Mouse (Mus musculus): ENCODE measurements around the gene Auts2. TPM values are rescaled to one million over a fixed set of nuclear protein-coding genes. Genes with fewer than 3 reads are reported as not detected.

The Auts2 gene
- polyA plus RNA-seq, 1 experiment from 2014 or later, result 1.8 TPM

- Histone ChIP-seq H3K4me3 (ENCODE audit: low read depth, low read length) (no peak overlapping the region), H3K9ac (ENCODE audit: low read depth, low read length) (no peak overlapping the region), H3K27ac (ENCODE audit: low read length) (no peak overlapping the region), H3K4me1 (ENCODE audit: control insufficient read depth, low read depth, low read length) (no peaks in the 10 kb centered on the region), H3K4me2 (ENCODE audit: low read depth, low read length) (no peak overlapping the region), H3K36me3 (ENCODE audit: control insufficient read depth, insufficient read depth) (no peaks in the 10 kb centered on the region), H3K9me3 (replicated peaks; ENCODE audit: control insufficient read depth, low read length) (no peaks in the 10 kb centered on the region), H3K27me3 (ENCODE audit: control insufficient read depth, insufficient read depth, low read depth, low read length) (no peaks in the 10 kb centered on the region)
- ATAC-seq (ENCODE audit: low read depth), result no peak
- 72% methylated on average over 12 of the region's 12 CpGs for WGBS (ENCODE audit: insufficient replicate concordance)
Measured at GRCm38 (mm10) chr5:131992681-131993211, 550.4 kb downstream of the Auts2 start.

GRCm38 (mm10) chr5:131992268-131992667 lies 550.9 kb downstream of the Auts2 start:
- H3K4me1 ChIP-seq (ENCODE audit: control insufficient read depth, low read depth, low read length), result no peaks in the 10 kb centered on the region
- H3K36me3 ChIP-seq (ENCODE audit: control insufficient read depth, insufficient read depth), result no peaks in the 10 kb centered on the region
- no peak overlapping the region for H3K4me3 ChIP-seq (ENCODE audit: low read depth, low read length)
- WGBS (ENCODE audit: insufficient replicate concordance), result 73% methylated on average over 6 of the region's 6 CpGs
- no peak for ATAC-seq (ENCODE audit: low read depth)
- H3K27ac ChIP-seq (ENCODE audit: low read length), result no peak overlapping the region
- H3K9me3 ChIP-seq (replicated peaks; ENCODE audit: control insufficient read depth, low read length), result no peaks in the 10 kb centered on the region
- no peak overlapping the region for H3K9ac ChIP-seq (ENCODE audit: low read depth, low read length)
- no peaks in the 10 kb centered on the region for H3K27me3 ChIP-seq (ENCODE audit: control insufficient read depth, insufficient read depth, low read depth, low read length)
- H3K4me2 ChIP-seq (ENCODE audit: low read depth, low read length), result no peak overlapping the region

GRCm38 (mm10) chr5:131990532-131990931 lies 552.6 kb downstream of the Auts2 start:
- WGBS (ENCODE audit: insufficient replicate concordance), result 48% methylated on average over 1 of the region's 1 CpGs
- ATAC-seq (ENCODE audit: low read depth), result no peak
- H3K9ac ChIP-seq (ENCODE audit: low read depth, low read length), result no peak overlapping the region

GRCm38 (mm10) chr5:131981451-131981850 lies 561.7 kb downstream of the Auts2 start:
- H3K4me3 ChIP-seq (ENCODE audit: low read depth, low read length), result no peak overlapping the region
- no peaks in the 10 kb centered on the region for H3K27me3 ChIP-seq (ENCODE audit: control insufficient read depth, insufficient read depth, low read depth, low read length)
- 61% methylated on average over 3 of the region's 3 CpGs for WGBS (ENCODE audit: insufficient replicate concordance)
- no peaks in the 10 kb centered on the region for H3K36me3 ChIP-seq (ENCODE audit: control insufficient read depth, insufficient read depth)
- no peak overlapping the region for H3K4me2 ChIP-seq (ENCODE audit: low read depth, low read length)
- H3K9ac ChIP-seq (ENCODE audit: low read depth, low read length), result no peak overlapping the region
- H3K4me1 ChIP-seq (ENCODE audit: control insufficient read depth, low read depth, low read length), result no peaks in the 10 kb centered on the region
- H3K9me3 ChIP-seq (replicated peaks; ENCODE audit: control insufficient read depth, low read length), result no peaks in the 10 kb centered on the region
- H3K27ac ChIP-seq (ENCODE audit: low read length), result no peak overlapping the region
- ATAC-seq (ENCODE audit: low read depth), result no peak

More at GRCm38 (mm10) chr5:131990532-131990931, 552.6 kb downstream of the Auts2 start:
- Histone ChIP-seq H3K4me3 (ENCODE audit: low read depth, low read length) (no peak overlapping the region), H3K9me3 (replicated peaks; ENCODE audit: control insufficient read depth, low read length) (no peaks in the 10 kb centered on the region), H3K4me2 (ENCODE audit: low read depth, low read length) (no peak overlapping the region), H3K4me1 (ENCODE audit: control insufficient read depth, low read depth, low read length) (no peaks in the 10 kb centered on the region), H3K27ac (ENCODE audit: low read length) (no peak overlapping the region), H3K27me3 (ENCODE audit: control insufficient read depth, insufficient read depth, low read depth, low read length) (no peaks in the 10 kb centered on the region), H3K36me3 (ENCODE audit: control insufficient read depth, insufficient read depth) (no peaks in the 10 kb centered on the region)

- ATAC-seq (ENCODE audit: low read depth), result no peak
- H3K36me3 ChIP-seq (ENCODE audit: control insufficient read depth, insufficient read depth), result no peaks in the 10 kb centered on the region
- no peak overlapping the region for H3K4me2 ChIP-seq (ENCODE audit: low read depth, low read length)
- H3K4me3 ChIP-seq (ENCODE audit: low read depth, low read length), result no peak overlapping the region
- H3K9ac ChIP-seq (ENCODE audit: low read depth, low read length), result no peak overlapping the region
- H3K27me3 ChIP-seq (ENCODE audit: control insufficient read depth, insufficient read depth, low read depth, low read length), result no peaks in the 10 kb centered on the region
- no peak overlapping the region for H3K27ac ChIP-seq (ENCODE audit: low read length)
- no peaks in the 10 kb centered on the region for H3K4me1 ChIP-seq (ENCODE audit: control insufficient read depth, low read depth, low read length)
- no peaks in the 10 kb centered on the region for H3K9me3 ChIP-seq (replicated peaks; ENCODE audit: control insufficient read depth, low read length)
- WGBS (ENCODE audit: insufficient replicate concordance), result 64% methylated on average over 9 of the region's 9 CpGs
Measured at GRCm38 (mm10) chr5:131978939-131979338, 564.2 kb downstream of the Auts2 start.

- no peaks in the 10 kb centered on the region for H3K36me3 ChIP-seq (ENCODE audit: control insufficient read depth, insufficient read depth)
- no peak for ATAC-seq (ENCODE audit: low read depth)
- H3K27ac ChIP-seq (ENCODE audit: low read length), result no peak overlapping the region
- no peaks in the 10 kb centered on the region for H3K27me3 ChIP-seq (ENCODE audit: control insufficient read depth, insufficient read depth, low read depth, low read length)
- no peak overlapping the region for H3K4me3 ChIP-seq (ENCODE audit: low read depth, low read length)
- no peak overlapping the region for H3K9ac ChIP-seq (ENCODE audit: low read depth, low read length)
- no peak overlapping the region for H3K4me2 ChIP-seq (ENCODE audit: low read depth, low read length)
- WGBS (ENCODE audit: insufficient replicate concordance), result 52% methylated on average over 3 of the region's 3 CpGs
- no peaks in the 10 kb centered on the region for H3K4me1 ChIP-seq (ENCODE audit: control insufficient read depth, low read depth, low read length)
- H3K9me3 ChIP-seq (replicated peaks; ENCODE audit: control insufficient read depth, low read length), result no peaks in the 10 kb centered on the region
Measured at GRCm38 (mm10) chr5:131977497-131977896, 565.6 kb downstream of the Auts2 start.

- Histone ChIP-seq H3K27ac (ENCODE audit: low read length) (no peak overlapping the region), H3K4me1 (ENCODE audit: control insufficient read depth, low read depth, low read length) (no peaks in the 10 kb centered on the region), H3K27me3 (ENCODE audit: control insufficient read depth, insufficient read depth, low read depth, low read length) (no peaks in the 10 kb centered on the region), H3K36me3 (ENCODE audit: control insufficient read depth, insufficient read depth) (no peaks in the 10 kb centered on the region), H3K9me3 (replicated peaks; ENCODE audit: control insufficient read depth, low read length) (no peaks in the 10 kb centered on the region), H3K4me3 (ENCODE audit: low read depth, low read length) (no peak overlapping the region), H3K9ac (ENCODE audit: low read depth, low read length) (no peak overlapping the region), H3K4me2 (ENCODE audit: low read depth, low read length) (no peak overlapping the region)
- WGBS (ENCODE audit: insufficient replicate concordance), result 42% methylated on average over 2 of the region's 2 CpGs
- ATAC-seq (ENCODE audit: low read depth), result no peak
Measured at GRCm38 (mm10) chr5:131971901-131972300, 571.2 kb downstream of the Auts2 start.

GRCm38 (mm10) chr5:131965499-131965898 lies 577.6 kb downstream of the Auts2 start:
- H3K4me3 ChIP-seq (ENCODE audit: low read depth, low read length), result no peak overlapping the region
- H3K27ac ChIP-seq (ENCODE audit: low read length), result no peak overlapping the region
- no peaks in the 10 kb centered on the region for H3K27me3 ChIP-seq (ENCODE audit: control insufficient read depth, insufficient read depth, low read depth, low read length)
- H3K36me3 ChIP-seq (ENCODE audit: control insufficient read depth, insufficient read depth), result no peaks in the 10 kb centered on the region
- no peaks in the 10 kb centered on the region for H3K9me3 ChIP-seq (replicated peaks; ENCODE audit: control insufficient read depth, low read length)
- WGBS (ENCODE audit: insufficient replicate concordance), result 76% methylated on average over 6 of the region's 6 CpGs
- no peaks in the 10 kb centered on the region for H3K4me1 ChIP-seq (ENCODE audit: control insufficient read depth, low read depth, low read length)
- no peak overlapping the region for H3K4me2 ChIP-seq (ENCODE audit: low read depth, low read length)
- no peak overlapping the region for H3K9ac ChIP-seq (ENCODE audit: low read depth, low read length)
- ATAC-seq (ENCODE audit: low read depth), result no peak

- no peak overlapping the region for H3K27ac ChIP-seq (ENCODE audit: low read length)
- H3K4me1 ChIP-seq (ENCODE audit: control insufficient read depth, low read depth, low read length), result no peaks in the 10 kb centered on the region
- WGBS (ENCODE audit: insufficient replicate concordance), result 86% methylated on average over 4 of the region's 4 CpGs
- H3K4me3 ChIP-seq (ENCODE audit: low read depth, low read length), result no peak overlapping the region
- H3K9me3 ChIP-seq (replicated peaks; ENCODE audit: control insufficient read depth, low read length), result no peaks in the 10 kb centered on the region
- no peak for ATAC-seq (ENCODE audit: low read depth)
- H3K4me2 ChIP-seq (ENCODE audit: low read depth, low read length), result no peak overlapping the region
- no peaks in the 10 kb centered on the region for H3K36me3 ChIP-seq (ENCODE audit: control insufficient read depth, insufficient read depth)
- no peaks in the 10 kb centered on the region for H3K27me3 ChIP-seq (ENCODE audit: control insufficient read depth, insufficient read depth, low read depth, low read length)
- H3K9ac ChIP-seq (ENCODE audit: low read depth, low read length), result no peak overlapping the region
Measured at GRCm38 (mm10) chr5:131963565-131963964, 579.6 kb downstream of the Auts2 start.
